Mouse (Mus musculus) ES-Bruce4 (cell line): ENCODE results near the gene Lhx8.

Experiments
- CTCF ChIP-seq: IDR thresholded peaks from one replicate; pipeline ENCODE4 v1.8.1; 2011; ENCODE audit warnings: low read depth, low read length
- EP300 ChIP-seq: IDR thresholded peaks from 2 replicates; pipeline ENCODE4 v1.6.1; 2011; ENCODE audit warnings: low read depth, low read length; ENCODE audit not compliant: insufficient read depth
- POLR2A ChIP-seq: IDR thresholded peaks from one replicate; pipeline ENCODE4 v1.8.1; 2011; ENCODE audit warnings: low read length; ENCODE audit not compliant: insufficient read depth

DNA sequence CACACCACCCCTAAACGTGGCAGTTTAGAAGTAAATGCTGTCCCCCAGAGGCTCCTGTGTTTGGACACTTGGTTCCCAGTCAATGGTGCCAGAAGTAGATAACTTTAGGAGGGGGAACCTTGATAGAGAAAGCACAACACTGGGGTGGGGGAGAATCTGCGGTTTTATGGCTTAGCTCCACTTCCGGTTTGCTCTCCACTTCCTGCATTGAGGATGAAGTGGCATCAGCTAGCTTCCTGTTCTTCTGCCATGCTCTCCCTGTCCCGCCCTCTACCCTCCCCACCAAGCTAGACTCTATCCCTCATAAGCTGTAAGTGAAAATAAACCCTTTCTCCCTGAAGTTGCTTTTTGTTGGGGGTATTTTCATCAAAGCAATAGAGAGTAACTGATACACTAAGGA is 29.4 kb downstream of the Lhx8 start:
- TF ChIP-seq CTCF: no peak
- no peak for TF ChIP-seq EP300
- no peak for TF ChIP-seq POLR2A
